Mouse (Mus musculus) cortical plate, adult 2 months (tissue): ENCODE measurements around the gene Cers6. TPM values are rescaled to one million over a fixed set of nuclear protein-coding genes. Genes with fewer than 3 reads are reported as not detected.

ENCODE experiments used
- H3K27ac ChIP-seq: fragments of 200-500 bp; 2 replicates; pipeline ENCODE4 v1.5.1; 2012; ENCODE audit warnings: low read length, control low read depth, inconsistent platforms; ENCODE audit not compliant: insufficient read depth
- H3K4me1 ChIP-seq: fragments of 200-500 bp; 2 replicates; pipeline ENCODE4 v1.6.1; 2011; ENCODE audit warnings: low read length; ENCODE audit not compliant: control insufficient read depth, insufficient read depth
- H3K4me3 ChIP-seq: fragments of 200-500 bp; 2 replicates; pipeline ENCODE4 v1.5.1; 2011; ENCODE audit warnings: mild to moderate bottlenecking, low read length, control low read depth; ENCODE audit not compliant: insufficient read depth
- CTCF ChIP-seq: fragments of 200-500 bp; IDR thresholded peaks from 2 replicates; pipeline ENCODE4 v1.5.1; 2011; ENCODE audit warnings: mild to moderate bottlenecking, control low read depth, low read length; ENCODE audit not compliant: insufficient read depth; ENCODE audit errors: extremely low read depth
- POLR2A ChIP-seq: fragments of 200-500 bp; IDR thresholded peaks from 2 replicates; pipeline ENCODE4 v1.6.1; 2011; ENCODE audit warnings: mild to moderate bottlenecking, low read length, control low read depth; ENCODE audit not compliant: insufficient read depth; ENCODE audit errors: extremely low read depth
- polyA plus RNA-seq: library from polyadenylated mRNA; depleted of rRNA; stranded (reverse); fragments of >200 nt; gene quantifications from 2 replicates; pipeline ENCODE4 v1.2.3, GENCODE M21; 2012

The Cers6 gene
- polyA plus RNA-seq, 1 experiment, result 25.7 TPM

GRCm38 (mm10) chr2:68911587-68912483, 50.6 kb downstream of the Cers6 start:
- Histone ChIP-seq H3K4me1 (peaks cover 14% of the 10 kb centered on the region), H3K27ac (no peak overlapping the region), H3K4me3 (no peak overlapping the region)
- no peak for TF ChIP-seq POLR2A
- no peak for TF ChIP-seq CTCF

- Histone ChIP-seq H3K4me3 (no peak overlapping the region), H3K4me1 (peaks cover 6% of the 10 kb centered on the region), H3K27ac (no peak overlapping the region)
- no peak for TF ChIP-seq CTCF
- TF ChIP-seq POLR2A, result no peak
Measured at GRCm38 (mm10) chr2:68915742-68916141, 54.5 kb downstream of the Cers6 start.

DNA sequence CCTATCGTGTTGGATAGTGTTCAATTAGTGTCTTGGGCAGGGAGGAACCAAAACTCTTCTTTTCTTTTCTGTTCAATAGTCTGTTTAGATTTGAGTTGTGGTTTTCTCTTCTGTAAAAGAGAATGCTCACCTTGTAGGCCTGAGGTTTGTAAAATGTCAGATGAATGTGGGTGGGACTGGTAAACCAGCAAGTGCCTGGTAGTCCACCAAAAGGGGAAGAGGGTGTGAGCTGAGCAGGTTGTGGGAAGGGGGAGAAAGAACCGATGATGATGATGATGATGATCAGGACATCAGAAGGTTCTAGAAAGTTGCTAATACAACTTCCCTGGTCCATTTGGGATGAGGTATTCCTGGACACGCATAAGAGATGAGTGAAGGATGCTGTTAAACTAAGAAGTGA, 55.1 kb downstream of the Cers6 start:
- TF ChIP-seq POLR2A (no peak), CTCF (no peak)

DNA sequence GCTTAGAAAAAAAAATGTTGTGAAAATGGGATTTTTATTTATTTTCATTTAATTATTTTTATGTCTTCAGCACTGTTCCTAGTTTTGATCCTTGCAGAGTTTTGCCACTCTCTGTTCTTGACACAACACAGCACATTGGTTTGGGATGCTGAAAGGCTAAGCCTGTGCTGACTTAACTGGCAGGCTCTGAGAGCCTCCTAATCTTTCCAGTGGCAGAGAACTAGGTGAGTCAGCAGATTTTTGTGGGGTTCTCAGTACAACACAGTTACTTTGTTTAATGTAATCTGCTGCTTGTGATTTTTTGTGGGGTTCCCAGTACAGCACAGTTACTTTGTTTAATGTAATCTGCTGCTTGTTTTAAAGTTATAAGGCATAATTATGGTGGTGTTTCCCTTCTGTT, 55.8 kb downstream of the Cers6 start:
- Histone ChIP-seq H3K4me1 (peaks cover 5% of the 10 kb centered on the region), H3K27ac (no peak overlapping the region), H3K4me3 (no peak overlapping the region)
- TF ChIP-seq CTCF (no peak), POLR2A (no peak)

More for the DNA sequence above, 55.1 kb downstream of the Cers6 start:
- H3K4me3 ChIP-seq, result no peak overlapping the region
- H3K27ac ChIP-seq, result no peak overlapping the region
- H3K4me1 ChIP-seq, result peaks cover 6% of the 10 kb centered on the region

- no peak overlapping the region for H3K4me3 ChIP-seq
- no peak for TF ChIP-seq POLR2A
- TF ChIP-seq CTCF, result no peak
- no peak overlapping the region for H3K27ac ChIP-seq
Measured at GRCm38 (mm10) chr2:68917524-68917923, 56.3 kb downstream of the Cers6 start.

GRCm38 (mm10) chr2:68924344-68924743, 63.1 kb downstream of the Cers6 start:
- Histone ChIP-seq H3K4me3 (no peak overlapping the region), H3K27ac (no peak overlapping the region), H3K4me1 (no peaks in the 10 kb centered on the region)
- TF ChIP-seq CTCF (no peak), POLR2A (no peak)

More at GRCm38 (mm10) chr2:68917524-68917923, 56.3 kb downstream of the Cers6 start:
- peaks cover 2% of the 10 kb centered on the region; the same call in 1 of the 2 replicates for H3K4me1 ChIP-seq

GRCm38 (mm10) chr2:68925542-68925941, 64.3 kb downstream of the Cers6 start:
- no peaks in the 10 kb centered on the region for H3K4me1 ChIP-seq
- H3K27ac ChIP-seq, result no peak overlapping the region
- no peak overlapping the region for H3K4me3 ChIP-seq
- TF ChIP-seq CTCF, result no peak
- no peak for TF ChIP-seq POLR2A

GRCm38 (mm10) chr2:68926913-68927790, 65.9 kb downstream of the Cers6 start:
- no peaks in the 10 kb centered on the region for H3K4me1 ChIP-seq
- TF ChIP-seq POLR2A (no peak), CTCF (no peak)
- H3K4me3 ChIP-seq, result no peak overlapping the region
- H3K27ac ChIP-seq, result no peak overlapping the region

DNA sequence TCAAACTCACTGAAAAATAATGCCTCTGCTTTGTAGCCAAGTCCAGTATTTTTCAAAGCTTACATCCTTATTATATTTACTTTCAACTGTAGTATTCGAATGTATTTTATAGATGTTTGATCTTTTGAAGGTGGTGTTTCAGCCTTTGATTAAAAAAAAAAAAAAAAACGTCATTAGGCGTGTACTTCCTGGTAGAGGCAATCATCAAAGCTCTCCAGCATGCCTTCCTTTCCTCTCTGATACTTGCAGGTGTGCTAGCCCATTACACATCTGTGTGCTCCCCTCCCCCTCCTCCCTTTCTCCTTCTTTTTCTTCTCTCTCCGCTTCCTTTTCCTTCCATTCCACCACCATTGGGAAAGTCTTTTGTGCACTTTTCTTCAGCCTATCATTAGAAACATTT, 71.0 kb downstream of the Cers6 start:
- H3K27ac ChIP-seq, result no peak overlapping the region
- H3K4me3 ChIP-seq, result no peak overlapping the region
- TF ChIP-seq POLR2A (no peak), CTCF (no peak)
- peaks cover 3% of the 10 kb centered on the region; the same call in 1 of the 2 replicates for H3K4me1 ChIP-seq
